Mouse (Mus musculus) heart, adult 9 months (tissue): ENCODE data around the gene Rpa1.

Experiments used
- DNase-seq, 2 experiments: peaks; one replicate each; pipeline ENCODE4 v3.0.0; 2022; ENCODE audit warnings: low spot score in 2 of 2

The Rpa1 gene

DNA sequence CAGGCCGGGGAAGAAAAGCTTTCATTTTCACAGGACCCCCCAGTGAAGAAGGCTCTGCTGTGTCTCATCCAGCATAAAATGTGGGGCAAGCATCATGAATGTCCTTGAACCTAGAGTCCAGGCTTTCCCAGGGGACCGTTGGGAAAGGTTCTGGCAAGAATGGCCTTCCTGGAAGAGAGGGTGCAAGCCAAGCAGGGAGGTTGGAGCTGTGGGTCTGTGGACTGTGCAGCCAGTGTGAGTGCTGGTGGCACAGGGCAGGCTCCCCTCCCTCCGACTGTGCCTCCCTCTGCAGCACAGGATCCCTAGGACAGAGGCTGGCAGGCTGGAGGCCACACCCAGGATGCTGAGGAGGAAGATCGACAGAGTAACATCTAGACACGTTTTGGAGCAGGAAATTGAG lies 85.3 kb downstream of the Rpa1 start:
- no peak for DNase-seq

DNA sequence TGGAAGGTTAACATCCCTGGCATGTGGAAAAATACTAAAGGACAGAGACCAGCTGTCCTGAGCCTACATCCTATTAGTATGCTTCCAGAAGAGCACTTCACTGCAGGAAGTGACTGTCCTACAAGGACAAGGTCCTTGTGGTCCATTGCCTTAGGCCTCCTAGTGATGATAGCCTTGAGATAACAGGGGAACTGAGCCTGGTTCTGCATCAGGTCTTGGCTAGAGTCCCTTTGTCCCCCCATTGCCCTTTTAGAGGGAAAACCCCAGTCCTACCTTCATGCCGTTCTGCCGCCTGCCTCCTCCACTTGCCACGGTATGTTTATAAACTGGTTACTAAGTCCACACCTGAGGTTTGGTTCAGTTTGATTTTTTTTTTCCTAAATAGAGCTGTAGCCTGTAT lies 85.9 kb downstream of the Rpa1 start:
- no peak for DNase-seq

DNA sequence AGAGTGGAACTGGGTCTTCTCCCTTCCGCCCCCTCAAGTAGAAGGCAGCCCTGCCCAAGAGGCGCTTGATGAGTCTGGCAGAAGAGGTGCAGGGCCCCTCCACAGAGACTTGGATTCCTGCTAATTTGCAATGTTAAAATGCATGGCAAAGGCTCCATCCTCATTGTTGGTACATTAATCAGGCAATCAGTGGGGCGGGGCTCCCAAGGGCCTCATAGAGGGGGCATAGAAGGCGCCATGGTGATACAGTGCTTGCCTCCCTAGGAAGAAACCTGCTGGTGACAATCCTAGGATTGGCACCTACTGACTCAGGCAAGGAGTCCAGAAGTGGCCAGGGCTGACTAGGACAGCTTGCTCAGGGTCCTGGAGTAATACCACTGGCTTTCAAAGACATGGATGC lies 86.4 kb downstream of the Rpa1 start:
- DNase-seq = no peak

DNA sequence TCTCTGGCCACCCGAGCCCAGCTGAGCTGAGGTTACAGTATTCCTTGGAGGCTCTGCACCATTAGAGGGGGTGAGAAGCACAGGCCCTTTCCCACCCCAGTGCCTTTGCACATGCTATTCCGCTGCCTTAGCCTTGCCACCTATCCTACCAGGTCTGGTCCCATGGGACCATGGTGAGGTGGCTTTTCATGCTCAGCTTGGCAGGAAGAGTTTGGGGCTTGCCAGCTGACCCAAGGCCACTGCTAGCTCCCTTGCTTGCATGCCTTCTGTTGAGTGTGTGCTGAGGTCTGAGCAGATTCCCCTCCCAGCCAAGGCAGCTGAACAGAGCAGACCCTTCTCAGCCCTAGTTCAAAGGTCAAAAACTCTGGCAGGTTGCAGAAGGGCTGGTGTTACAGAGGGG lies 87.1 kb downstream of the Rpa1 start:
- no peak for DNase-seq

DNA sequence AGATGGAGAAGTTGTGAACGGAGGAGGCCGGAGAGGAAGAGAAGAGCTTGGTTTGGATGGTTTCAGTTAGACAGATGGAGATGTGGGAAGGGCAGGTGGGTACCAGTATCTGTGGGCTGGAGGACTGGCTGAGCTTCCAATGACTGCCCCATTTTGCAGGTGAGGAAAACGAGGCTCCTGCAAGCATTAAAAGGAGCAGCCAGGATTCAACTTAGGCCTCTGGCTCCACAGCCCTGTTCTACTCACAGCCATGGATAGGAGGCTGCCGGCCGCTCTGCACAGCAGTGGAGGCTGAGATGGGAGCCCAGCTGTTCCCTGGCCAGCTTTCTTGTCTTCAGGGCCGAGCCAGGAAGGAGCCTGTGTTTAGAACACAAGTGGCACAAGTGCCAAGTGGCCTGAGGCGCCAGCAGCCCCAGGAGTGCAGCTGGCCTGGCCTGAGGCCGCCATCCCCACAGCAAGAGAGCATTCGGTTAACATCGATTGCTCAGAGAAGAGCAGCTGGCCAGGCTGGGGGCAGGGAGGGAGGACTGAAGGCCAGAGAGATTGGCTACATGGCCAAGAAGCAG lies 88.0 kb downstream of the Rpa1 start:
- DNase-seq = peak; percentile 64 to 67

DNA sequence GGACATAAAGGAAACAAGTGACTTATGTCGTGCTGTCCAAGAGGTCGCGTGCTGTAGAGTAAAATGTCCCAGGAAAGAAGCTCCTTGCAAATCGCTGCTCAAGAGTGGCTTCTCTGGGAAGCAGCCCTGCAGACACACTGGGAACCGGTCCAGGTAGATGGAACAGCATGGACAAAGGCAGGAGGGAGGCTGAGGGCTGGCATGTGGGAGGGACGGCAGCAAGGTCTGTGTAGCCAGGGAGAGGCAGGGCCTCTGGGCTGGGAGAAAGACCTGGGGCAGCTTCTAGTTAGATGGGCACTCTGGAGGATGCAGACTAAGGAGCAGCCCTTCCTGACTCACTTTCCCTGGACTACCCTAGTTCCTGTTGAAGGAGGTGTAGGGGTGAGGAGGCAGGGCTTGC lies 88.7 kb downstream of the Rpa1 start:
- DNase-seq = no peak

DNA sequence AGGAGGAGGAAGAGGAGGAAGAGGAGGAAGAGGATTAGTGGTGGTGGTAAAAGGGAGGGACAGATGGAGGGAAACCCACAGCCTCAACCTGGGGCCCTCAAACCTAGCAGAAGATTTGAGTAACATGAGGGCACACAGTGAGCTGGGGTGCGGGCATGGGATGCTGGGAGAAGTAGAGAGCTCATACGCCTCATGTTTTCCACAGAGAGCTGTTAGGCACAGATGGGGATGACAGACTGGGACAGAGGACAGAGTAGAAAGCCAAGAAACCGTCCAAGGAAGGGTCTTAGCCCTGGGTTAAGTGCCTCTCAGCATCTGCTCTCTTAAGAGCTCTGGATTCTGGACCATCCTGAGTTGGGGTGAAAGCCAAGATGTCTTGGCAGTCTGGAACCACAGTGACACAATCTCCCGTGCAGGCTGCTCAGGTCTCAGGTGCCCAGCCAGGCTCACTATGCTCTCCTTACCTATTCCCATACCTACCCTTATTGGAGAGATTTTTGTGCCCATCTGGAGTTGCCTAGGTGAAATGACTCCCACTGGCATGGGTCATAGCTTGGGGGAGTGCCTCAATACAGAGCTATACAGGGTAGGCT lies 91.0 kb downstream of the Rpa1 start:
- DNase-seq = no peak

DNA sequence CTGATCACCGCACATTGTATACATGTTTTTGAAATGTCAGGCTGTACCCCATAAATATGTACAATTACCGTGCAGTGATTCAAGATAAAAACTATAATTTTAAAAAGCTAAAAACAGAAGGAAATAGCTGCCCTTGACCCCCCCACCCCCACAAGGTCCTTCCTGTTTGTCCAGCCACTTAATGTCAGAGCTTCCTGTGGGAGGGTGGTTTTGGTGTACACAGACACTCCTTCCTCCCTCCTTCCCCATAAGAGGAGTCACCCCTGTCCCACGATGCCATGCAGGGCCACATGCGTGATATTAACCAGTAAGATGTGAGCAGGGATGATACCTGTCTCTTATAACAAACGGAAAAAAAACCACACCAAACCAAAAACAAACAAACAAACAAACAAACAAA lies 92.8 kb downstream of the Rpa1 start:
- DNase-seq = no peak

DNA sequence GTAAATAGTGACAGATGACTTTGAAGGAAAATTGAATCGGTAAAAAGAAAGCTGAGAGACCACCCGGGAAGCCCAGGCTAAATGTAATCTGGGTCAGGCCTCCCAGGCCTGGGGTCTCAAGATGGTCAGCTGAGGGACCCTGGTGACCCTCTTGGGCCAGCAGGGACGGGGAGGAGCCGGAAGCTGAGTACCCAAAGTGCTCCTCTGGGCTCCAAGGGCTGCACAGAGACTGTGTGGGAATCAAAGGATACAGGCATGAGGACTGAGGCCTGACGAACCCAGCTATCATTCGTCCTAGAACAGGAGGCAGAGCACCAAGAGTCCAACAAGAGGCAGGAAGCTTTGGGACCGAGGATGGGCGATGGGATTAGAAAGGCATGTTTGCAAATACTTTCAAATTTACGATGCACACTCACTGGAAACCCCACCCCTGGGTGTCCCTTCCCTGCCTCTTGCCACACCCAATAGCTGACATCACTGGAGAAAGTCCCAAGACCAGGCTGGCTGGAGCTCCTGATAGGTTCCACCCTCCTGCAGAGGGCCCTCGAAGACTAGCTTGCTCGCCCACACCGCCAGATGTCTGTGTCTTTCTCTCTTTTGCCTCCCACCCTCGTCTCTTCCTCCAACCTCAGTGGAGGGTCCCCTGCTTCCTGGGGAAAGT lies 93.7 kb downstream of the Rpa1 start:
- peak; percentile 76 to 78 for DNase-seq

DNA sequence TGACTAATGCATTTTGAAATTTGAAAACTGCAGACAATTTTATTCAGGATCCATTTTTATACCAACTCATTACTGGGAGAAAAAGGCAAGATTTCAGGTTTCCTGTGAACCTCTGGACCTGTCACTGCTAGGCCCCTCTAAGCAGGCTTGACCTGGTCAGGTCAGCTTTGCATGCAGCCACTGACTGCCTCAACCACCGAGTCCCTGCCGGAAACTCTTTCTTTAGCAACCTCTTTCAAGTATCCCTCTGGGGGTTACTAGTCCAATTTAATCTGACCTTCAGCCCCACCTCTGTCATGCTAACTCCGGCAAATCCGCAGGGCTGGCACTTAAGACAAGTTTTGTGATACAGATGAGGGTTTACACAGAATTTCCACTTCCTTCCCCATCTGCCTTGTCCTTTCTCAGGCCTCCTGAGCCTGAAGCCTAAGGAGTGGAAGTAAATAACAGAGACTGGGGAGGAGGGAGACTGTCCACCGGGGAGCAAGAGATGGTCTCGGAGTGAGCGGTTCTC lies 96.5 kb downstream of the Rpa1 start:
- DNase-seq = no peak

DNA sequence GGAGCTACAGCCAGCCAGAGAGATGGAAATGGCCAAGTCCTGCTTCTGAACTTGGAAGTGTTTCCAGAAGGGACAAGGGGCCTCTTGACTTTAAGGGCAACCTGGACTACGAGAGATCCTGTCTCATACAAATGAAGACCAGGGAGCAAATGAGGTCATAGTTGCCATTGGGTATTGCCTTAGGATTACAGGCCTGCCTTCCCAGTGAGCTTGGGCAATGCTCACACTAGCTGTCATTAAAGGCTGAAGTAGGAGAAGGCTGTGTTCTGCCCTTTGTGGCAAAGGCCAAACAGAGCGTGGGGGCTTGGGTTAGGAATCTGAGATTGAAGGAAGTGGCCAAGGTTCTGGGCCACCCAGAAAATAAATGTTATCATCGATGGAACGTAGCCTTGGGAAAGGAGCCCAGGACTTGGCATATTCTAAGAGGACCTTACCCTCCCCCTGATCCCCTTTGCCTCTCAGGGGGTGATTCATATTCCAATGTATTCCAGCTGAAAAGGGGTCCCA lies 97.1 kb downstream of the Rpa1 start:
- DNase-seq = no peak

DNA sequence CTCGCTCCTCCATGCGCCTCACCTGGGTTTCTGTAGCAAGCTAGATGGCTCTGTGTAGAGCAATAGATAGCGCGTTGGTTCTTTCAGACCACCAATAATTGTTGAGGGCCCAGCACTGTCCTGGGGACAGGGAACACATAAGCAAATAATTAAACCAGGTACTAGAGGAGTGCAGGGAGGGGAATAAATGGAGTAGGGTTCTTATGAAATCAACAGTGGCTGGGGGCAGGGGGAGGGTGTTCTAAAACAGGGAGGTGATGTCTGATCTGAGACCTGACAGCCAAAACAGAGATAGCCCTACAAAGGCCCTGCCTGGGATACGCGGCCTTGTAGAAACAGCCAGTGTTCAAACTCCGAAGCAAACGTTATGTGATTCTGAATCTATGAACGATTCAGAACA lies 98.5 kb downstream of the Rpa1 start:
- no peak for DNase-seq
